Mouse (Mus musculus) cerebellum, adult 9-10 months (tissue): ENCODE measurements around the gene Scgb1b18.
"Not testable (repeated sequence)": the region's sequence is repeated elsewhere in the genome, so short reads cannot be mapped to it uniquely, and the experiment has no call there.

ENCODE experiments used
- DNase-seq: peaks from one replicate; pipeline ENCODE4 v3.0.0; 2022

The Scgb1b18 gene

DNA sequence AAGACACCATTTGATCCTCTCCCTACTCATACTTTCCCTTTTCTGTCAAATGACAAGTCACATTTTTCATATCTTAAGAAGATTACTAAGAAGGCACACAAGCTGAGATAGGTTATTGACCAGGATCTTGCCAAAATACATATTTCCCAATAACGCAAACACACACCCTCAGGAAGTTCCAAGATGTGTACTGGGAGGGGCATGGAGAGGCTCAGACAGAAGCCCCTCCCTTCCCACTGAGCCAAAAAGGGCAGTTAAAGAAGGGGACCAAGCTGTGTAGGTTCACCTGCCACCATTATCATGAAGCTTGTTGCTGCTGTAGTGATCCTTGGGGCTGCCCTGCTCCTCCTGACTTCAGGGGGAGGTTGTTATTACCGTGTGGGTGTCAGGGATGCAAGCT lies at the start of gene Scgb1b18:
TSS of gene Scgb1b18 (plus strand) at position 301 of the 400 bp plus-strand sequence.
- DNase-seq: not testable (repeated sequence)

- not testable (repeated sequence) for DNase-seq
Observed at GRCm38 (mm10) chr7:33173764-33174163, 11.6 kb upstream of the Scgb1b18 start, which contains the start of gene Scgb2b18. TSS of gene Scgb2b18 (minus strand) at chr7:33173864.
